Mouse (Mus musculus) heart, postnatal 0 days (tissue): ENCODE results near the gene 5730455P16Rik. TPM values are rescaled to one million over a fixed set of nuclear protein-coding genes. Genes with fewer than 3 reads are reported as not detected.
"Not testable (repeated sequence)": the region's sequence is repeated elsewhere in the genome, so short reads cannot be mapped to it uniquely, and the experiment has no call there.

Experiments used
- ATAC-seq: fragments of 200-750 bp; cut with Nextera tagmentation; 2 replicates; pipeline ENCODE4 v1.8.0; 2017; ENCODE audit warnings: low read depth, moderate number of reproducible peaks, moderate library complexity; ENCODE audit not compliant: insufficient read depth
- DNase-seq: peaks from one replicate; pipeline ENCODE4 v3.0.0-alpha.2; 2016; ENCODE audit warnings: low spot score
- H3K27ac ChIP-seq: fragments of 300-500 bp; sonication (generic); 2 replicates; pipeline ENCODE4 v1.5.1; 2014; ENCODE audit warnings: low read depth, mild to moderate bottlenecking
- H3K27me3 ChIP-seq: fragments of 300-500 bp; sonication (generic); 2 replicates; pipeline ENCODE4 v1.6.1; 2014; ENCODE audit warnings: low read length, mixed read lengths; ENCODE audit not compliant: control insufficient read depth, insufficient read depth
- H3K36me3 ChIP-seq: fragments of 300-500 bp; sonication (generic); replicated peaks from 2 replicates; pipeline ENCODE4 v1.6.1; 2014; ENCODE audit warnings: low read length, mixed read lengths; ENCODE audit not compliant: control insufficient read depth, insufficient read depth
- H3K4me1 ChIP-seq: fragments of 300-500 bp; sonication (generic); 2 replicates; pipeline ENCODE4 v1.6.1; 2014; ENCODE audit warnings: antibody characterized with exemption; ENCODE audit not compliant: control insufficient read depth, insufficient read depth
- H3K4me2 ChIP-seq: fragments of 300-500 bp; sonication (generic); 2 replicates; pipeline ENCODE4 v1.6.1; 2014; ENCODE audit warnings: low read depth, mild to moderate bottlenecking, low read length, moderate library complexity
- H3K4me3 ChIP-seq: fragments of 300-500 bp; sonication (generic); 2 replicates; pipeline ENCODE4 v1.5.1; 2014; ENCODE audit warnings: low read depth, low read length
- H3K9ac ChIP-seq: fragments of 300-500 bp; sonication (generic); replicated peaks from 2 replicates; pipeline ENCODE4 v1.6.1; 2014; ENCODE audit warnings: low read depth, low read length, mixed read lengths
- H3K9me3 ChIP-seq: fragments of 300-500 bp; sonication (generic); replicated peaks from 2 replicates; pipeline ENCODE4 v1.6.1; 2016; ENCODE audit warnings: low read length; ENCODE audit not compliant: control insufficient read depth
- CTCF ChIP-seq: IDR thresholded peaks from 2 replicates; pipeline ENCODE4 v1.5.1; 2016; ENCODE audit warnings: antibody characterized with exemption, control low read depth, low read depth
- EP300 ChIP-seq: IDR thresholded peaks from 2 replicates; pipeline ENCODE4 v1.6.1; 2016; ENCODE audit warnings: antibody characterized with exemption, low read depth
- WGBS: fragments of 180-500 bp; shearing (Covaris S2); extraction: QIAGEN DNeasy Blood & Tissue Kit; methylation state at CpG from one replicate; pipeline ENCODE4 v1.1.7; 2014; 5-methylcytosine and 5-hydroxymethylcytosine counted together
- polyA plus RNA-seq: library from polyadenylated mRNA; unstranded; fragments of >200 nt; fragmentation: Nextera tagmentation; extraction: Ambion mirVana; gene quantifications from 2 replicates; pipeline ENCODE4 v1.2.1, GENCODE M21; 2015
- total RNA-seq: library from RNA; depleted of rRNA; stranded (reverse); fragments of >200 nt; gene quantifications from 2 replicates; pipeline ENCODE4 v1.2.3, GENCODE M21; 2014; ENCODE audit warnings: low replicate concordance

5730455P16Rik gene
- total and polyA plus RNA-seq, 2 experiments from 2014 or later = 9.2 to 20.2 TPM

DNA sequence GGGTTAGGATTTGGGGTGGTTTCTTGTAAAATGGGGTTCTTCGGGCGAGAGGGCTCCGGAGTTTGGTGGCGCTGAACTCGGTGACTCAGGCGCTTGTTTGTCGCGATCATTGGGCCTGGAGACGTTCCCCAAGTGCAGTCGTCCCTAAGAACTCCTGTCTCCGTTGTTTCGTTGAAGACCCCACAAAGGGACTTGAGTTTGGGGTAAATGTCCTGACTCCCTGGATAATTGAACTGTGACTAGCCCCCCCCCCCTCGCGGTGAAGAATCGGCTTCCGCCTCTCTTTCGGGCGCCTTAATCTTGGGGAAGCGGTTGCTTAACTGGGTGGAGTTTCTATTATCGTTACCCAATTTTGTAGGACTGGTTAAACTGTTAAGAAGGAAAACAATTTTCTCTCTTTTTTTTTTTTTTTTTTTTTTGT is 5.8 kb upstream of the 5730455P16Rik start:
- peaks cover 17% of the 10 kb centered on the region for H3K4me1 ChIP-seq
- peaks cover 17% of the 10 kb centered on the region for H3K36me3 ChIP-seq
- peak; percentile 7 for ATAC-seq
- no peaks in the 10 kb centered on the region for H3K27me3 ChIP-seq
- H3K9me3 ChIP-seq = no peaks in the 10 kb centered on the region
- WGBS = under 1% methylated on average over 20 of the region's 20 CpGs
- no peak for TF ChIP-seq EP300
- TF ChIP-seq CTCF = no peak
- peak; percentile 35 for DNase-seq
- peak overlapping the region; percentile 93 for H3K27ac ChIP-seq
- peak overlapping the region; percentile 91 for H3K4me2 ChIP-seq
- peak overlapping the region; percentile 98 for H3K9ac ChIP-seq
- H3K4me3 ChIP-seq = peak overlapping the region; percentile 91

- under 1% methylated on average over 33 of the region's 33 CpGs for WGBS
- peak; percentile 97 for ATAC-seq
Measured at GRCm38 (mm10) chr11:80383019-80383625, 5.3 kb upstream of the 5730455P16Rik start, which contains the start of gene Zfp207. Gene Zfp207 (plus strand): TSS chr11:80383279.

GRCm38 (mm10) chr11:80382626-80383018 is 4.8 kb upstream of the 5730455P16Rik start:
- TF ChIP-seq EP300 (no peak), CTCF (no peak)
- 4% methylated on average over 12 of the region's 12 CpGs for WGBS
- Histone ChIP-seq H3K4me2 (peak overlapping the region; percentile 78), H3K4me3 (peak overlapping the region; percentile 91), H3K27ac (peak overlapping the region; percentile 93), H3K27me3 (no peaks in the 10 kb centered on the region), H3K36me3 (peaks cover 8% of the 10 kb centered on the region), H3K9me3 (no peaks in the 10 kb centered on the region), H3K9ac (peak overlapping the region; percentile 98), H3K4me1 (peaks cover 17% of the 10 kb centered on the region)
- no peak for DNase-seq
- peak; percentile 6; the same call in 1 of the 2 replicates for ATAC-seq

More at GRCm38 (mm10) chr11:80383019-80383625, 5.3 kb upstream of the 5730455P16Rik start, which contains the start of gene Zfp207:
- Histone ChIP-seq H3K36me3 (peaks cover 13% of the 10 kb centered on the region), H3K4me2 (peak within 1 kb of the TSS; percentile 91), H3K4me1 (peaks cover 17% of the 10 kb centered on the region), H3K9ac (peak within 1 kb of the TSS; percentile 98), H3K27ac (peak within 1 kb of the TSS; percentile 93), H3K27me3 (no peaks in the 10 kb centered on the region), H3K4me3 (peak within 1 kb of the TSS; percentile 91), H3K9me3 (no peaks in the 10 kb centered on the region)
- TF ChIP-seq EP300 (no peak; the same call in none of the 2 replicates), CTCF (no peak)
- peak; percentile 98 for DNase-seq

DNA sequence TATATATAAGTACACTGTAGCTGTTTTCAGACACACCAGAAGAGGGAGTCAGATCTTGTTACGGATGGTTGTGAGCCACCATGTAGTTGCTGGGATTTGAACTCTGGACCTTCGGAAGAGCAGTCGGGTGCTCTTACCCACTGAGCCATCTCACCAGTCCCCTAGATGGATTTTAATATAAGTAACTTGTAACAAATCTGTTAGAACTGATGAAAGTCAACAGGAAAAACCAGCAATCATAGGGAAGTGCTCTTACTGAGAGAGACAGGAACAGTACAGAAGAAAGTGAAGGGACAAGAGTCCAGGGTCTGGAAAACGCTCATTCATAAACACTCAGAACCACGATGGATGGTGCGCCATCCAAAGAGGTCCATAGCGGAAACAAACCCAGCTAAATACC is 1.4 kb upstream of the 5730455P16Rik start:
- not testable (repeated sequence) for H3K27ac ChIP-seq, H3K9ac ChIP-seq, DNase-seq, H3K4me3 ChIP-seq, H3K4me2 ChIP-seq, H3K9me3 ChIP-seq, H3K4me1 ChIP-seq, ATAC-seq, H3K27me3 ChIP-seq
- H3K36me3 ChIP-seq = peaks cover 14% of the 10 kb centered on the region
- 93% methylated on average over 7 of the region's 7 CpGs for WGBS

DNA sequence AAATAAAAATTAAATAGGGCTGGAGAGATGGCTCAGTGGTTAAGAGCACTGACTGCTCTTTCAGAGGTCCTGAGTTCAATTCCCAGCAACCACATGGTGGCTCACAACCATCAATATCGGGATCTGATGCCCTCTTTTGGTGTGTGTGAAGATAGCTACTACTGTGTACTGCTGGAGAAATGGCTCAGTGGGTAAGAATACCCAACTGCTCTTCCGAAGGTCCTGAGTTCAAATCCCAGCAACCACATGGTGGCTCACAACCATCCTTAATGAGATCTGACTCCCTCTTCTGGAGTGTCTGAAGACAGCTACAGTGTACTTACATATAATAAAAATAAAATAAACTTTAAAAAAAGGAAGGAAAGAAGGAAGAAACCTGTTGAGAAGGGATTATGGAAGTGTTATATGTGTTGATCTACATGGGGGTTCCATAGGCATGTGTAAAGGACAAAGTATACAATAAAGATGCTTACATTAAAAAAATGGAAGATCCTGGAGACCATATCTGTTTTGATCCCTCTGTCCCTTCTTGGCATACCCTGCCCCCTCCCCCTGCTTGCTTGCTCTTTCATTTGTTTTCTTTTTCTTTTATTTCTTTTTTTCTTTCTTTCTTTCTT is 726 bp upstream of the 5730455P16Rik start:
- not testable (repeated sequence) for H3K27me3 ChIP-seq, H3K9me3 ChIP-seq, DNase-seq, ATAC-seq, H3K4me1 ChIP-seq
- H3K9ac ChIP-seq = peak overlapping the region; percentile 95; the same call in 1 of the 2 replicates
- 56% methylated on average over 2 of the region's 2 CpGs for WGBS
- H3K27ac ChIP-seq = peak overlapping the region; percentile 80
- H3K36me3 ChIP-seq = peaks cover 20% of the 10 kb centered on the region
- H3K4me2 ChIP-seq = peak overlapping the region; percentile 94
- H3K4me3 ChIP-seq = peak overlapping the region; percentile 93
